Comparison of ENCODE assay signal across 24 mouse cellular contexts in the genomic region with DNA sequence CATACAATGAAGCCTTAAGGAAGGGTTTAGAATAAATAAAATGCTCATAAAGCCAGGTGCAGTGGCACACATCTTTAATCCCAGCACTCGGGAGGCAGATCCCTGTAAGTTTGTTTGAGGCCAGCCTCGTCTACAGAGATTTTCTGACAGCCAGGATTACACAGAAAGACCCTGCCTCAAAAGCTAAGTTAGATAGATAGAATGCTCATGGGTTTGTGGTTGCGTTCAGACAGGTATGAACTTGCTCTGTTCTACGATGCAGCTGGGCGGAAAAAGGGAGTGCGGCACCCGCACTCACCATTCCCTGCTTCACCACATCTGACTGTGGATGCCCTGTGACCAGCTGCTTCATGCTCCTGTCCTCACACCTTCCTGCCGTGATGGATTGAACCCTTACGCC. TPM values are rescaled to one million over a fixed set of nuclear protein-coding genes. Genes with fewer than 3 reads are reported as not detected.
DNase-seq lines count a peak whose midpoint lies in the region; TF ChIP-seq lines count a peak whose summit lies in the region.
"Had no signal": no experiment of that assay in that cellular context is flagged by ENCODE, and none has a peak within 500 bp of the region (broad histone marks: within the 10 kb centered on the region; RNA-seq: fewer than 3 reads in every experiment).

No protein-coding gene starts in this region.

- no peak for TF ChIP-seq RAD21 in CH12.LX (IDR thresholded peaks at IDR 0.05; ENCODE audit: low read depth, low read length)

- no peak overlapping the region for H3K4me3 ChIP-seq in CH12.LX (replicated peaks in 1 of 3; ENCODE audit: low read depth in 2 of 3, low read length in 2 of 3, poor library complexity in 1 of 3)

- no peaks in the 10 kb centered on the region for H3K79me2 ChIP-seq in CH12.LX (replicated peaks; ENCODE audit: control insufficient read depth, extremely low read depth, insufficient read depth, poor library complexity, severe bottlenecking)

- H3K4me1 ChIP-seq in CH12.LX (ENCODE audit: control insufficient read depth in 1 of 2, insufficient read depth in 2 of 2): peaks cover 8 to 21% of the 10 kb centered on the region in 2 experiments

- no peaks in the 10 kb centered on the region for H3K27me3 ChIP-seq in CH12.LX (replicated peaks)
- H3K27me3 ChIP-seq: Patski had no signal

- in situ Hi-C loops in CH12.LX (cut with MboI; ENCODE audit: low pct_ligation_motif_present, low pct_unique_long_range_greater_than_20kb, low sequenced_read_pairs): no loop called here

- peak overlapping the region; percentile 80 for H3K4me2 ChIP-seq in CH12.LX (ENCODE audit: insufficient read depth, low read depth, poor library complexity, severe bottlenecking)

- peak; percentile 28; the same call in 1 of the 2 replicates for TF ChIP-seq EP300 in CH12.LX (IDR thresholded peaks at IDR 0.05; ENCODE audit: low read length)

- dilution Hi-C loops in CH12.LX (cut with MboI; ENCODE audit: extremely low pct_ligation_motif_present, extremely low pct_unique_long_range_greater_than_20kb, low sequenced_read_pairs): no loop called here

- no peaks in the 10 kb centered on the region for H3K36me3 ChIP-seq in CH12.LX (replicated peaks in 1 of 2; ENCODE audit: control insufficient read depth in 1 of 2, insufficient read depth in 1 of 2, low read length in 1 of 2)
- H3K36me3 ChIP-seq: G1E had no signal

- no peak for DNase-seq in CH12.LX (ENCODE audit: extremely low read depth)
- no peak for DNase-seq in cerebellum, adult 9-10 months
- DNase-seq: adrenal gland, adult 2 months; adrenal gland, adult 8-10 months; adrenal gland, postnatal 10 days; adrenal gland, postnatal 14 days; adrenal gland, postnatal 25 days; adrenal gland, postnatal 36 days; B cell, adult 2 months; cerebellum, adult 11 months; cerebellum, adult 11-12 months; cerebellum, adult 18-20 months; cerebellum, adult 2 months; cerebellum, adult 8-10 months had no signal

- peak overlapping the region; percentile 81 for H3K27ac ChIP-seq in CH12.LX (ENCODE audit: insufficient read depth, low read depth)

- peak overlapping the region; percentile 33; the same call in 1 of the 2 replicates for H3K9ac ChIP-seq in CH12.LX (ENCODE audit: insufficient read depth, low read depth)

- TF ChIP-seq POLR2A in CH12.LX (IDR thresholded peaks at IDR 0.05; ENCODE audit: low read depth, low read length): peak; percentile 23; the same call in 1 of the 2 replicates

- H3K9me3 ChIP-seq in CH12.LX (replicated peaks; ENCODE audit: low read length): no peaks in the 10 kb centered on the region
- H3K9me3 ChIP-seq: G1E had no signal

- TF ChIP-seq CTCF in CH12.LX (conservative IDR thresholded peaks at IDR 0.05 in 1 of 2, IDR thresholded peaks at IDR 0.05 in 1 of 2; ENCODE audit: low read depth in 2 of 2, low read length in 2 of 2): no peak

TF ChIP-seq in CH12.LX, 34 proteins besides CTCF, POLR2A, EP300 and RAD21:
- peak; percentile 51 for TF ChIP-seq TCF12 (IDR thresholded peaks at IDR 0.05; ENCODE audit: low read depth, low read length)
- no peak for TF ChIP-seq ZNF384 (IDR thresholded peaks at IDR 0.05; ENCODE audit: low read depth, low read length)
- TF ChIP-seq ETS1 (conservative IDR thresholded peaks at IDR 0.05; ENCODE audit: low read depth, low read length): no peak
- TF ChIP-seq BHLHE40 (IDR thresholded peaks at IDR 0.05; ENCODE audit: low read depth, low read length): peak; percentile 36; the same call in 1 of the 2 replicates
- TF ChIP-seq MYC (IDR thresholded peaks at IDR 0.05; ENCODE audit: low read depth, low read length): 0 out of 2 replicates have a peak, but pooled peaks have one; percentile 12
- TF ChIP-seq CHD1 (IDR thresholded peaks at IDR 0.05; ENCODE audit: low read depth, low read length): peak; percentile 60; the same call in 1 of the 2 replicates
TF ChIP-seq in CH12.LX: peak in this region for 4.

RNA-seq across cellular contexts. Expression of gene Uts2, which starts 17.4 kb away (rescaled TPM):
- total RNA-seq in CH12.LX (2012; rRNA removed) (not detected in 2 replicates), CH12.LX (2014; rRNA removed) (not detected in 2 replicates)
- polyA plus RNA-seq in CH12.LX (2012; ENCODE audit: insufficient read length, low read depth): not detected in 2 replicates
- total RNA-seq: adrenal gland, adult 18-20 months; adrenal gland, adult 2 months; adrenal gland, adult 8-10 months; adrenal gland, postnatal 10 days; adrenal gland, postnatal 14 days; adrenal gland, postnatal 25 days; adrenal gland, postnatal 36 days; adrenal gland, postnatal 4 days; ES-E14; G1E; MEL had no signal
- polyA plus RNA-seq: activated CD4-positive, CD25-positive, alpha-beta regulatory T cell, adult 4 months; adrenal gland, adult 2 months; brain, embryonic 14.5 days; C2C12; CD4-positive, CD25-positive, alpha-beta regulatory T cell, adult 4 months; G1E; Patski had no signal
